Mouse (Mus musculus) heart, embryonic 12.5 days (tissue): ENCODE results near the gene Slc26a6. TPM values are rescaled to one million over a fixed set of nuclear protein-coding genes. Genes with fewer than 3 reads are reported as not detected.

ENCODE experiments used
- ATAC-seq: fragments of 200-750 bp; cut with Nextera tagmentation; 2 replicates; pipeline ENCODE4 v1.8.0; 2017; ENCODE audit warnings: moderate TSS enrichment, moderate library complexity; ENCODE audit not compliant: insufficient number of reproducible peaks, low FRiP score
- H3K27ac ChIP-seq: fragments of 300-500 bp; sonication (generic); 2 replicates; pipeline ENCODE4 v1.5.1; 2016; ENCODE audit warnings: mild to moderate bottlenecking, moderate library complexity; ENCODE audit not compliant: poor library complexity, severe bottlenecking
- H3K27me3 ChIP-seq: fragments of 300-500 bp; sonication (generic); replicated peaks from 2 replicates; pipeline ENCODE4 v1.6.1; 2016; ENCODE audit warnings: mild to moderate bottlenecking, moderate library complexity
- H3K36me3 ChIP-seq: fragments of 300-500 bp; sonication (generic); 2 replicates; pipeline ENCODE4 v1.6.1; 2016; ENCODE audit warnings: mild to moderate bottlenecking, moderate library complexity
- H3K4me1 ChIP-seq: fragments of 300-500 bp; sonication (generic); replicated peaks from 2 replicates; pipeline ENCODE4 v1.6.1; 2016; ENCODE audit warnings: mild to moderate bottlenecking
- H3K4me2 ChIP-seq: fragments of 300-500 bp; sonication (generic); 2 replicates; pipeline ENCODE4 v1.6.1; 2016; ENCODE audit warnings: mild to moderate bottlenecking, moderate library complexity
- H3K4me3 ChIP-seq: fragments of 300-500 bp; sonication (generic); 2 replicates; pipeline ENCODE4 v1.5.1; 2016; ENCODE audit warnings: mild to moderate bottlenecking
- H3K9ac ChIP-seq: fragments of 300-500 bp; sonication (generic); 2 replicates; pipeline ENCODE4 v1.6.1; 2016; ENCODE audit warnings: mild to moderate bottlenecking, moderate library complexity
- H3K9me3 ChIP-seq: fragments of 300-500 bp; sonication (generic); replicated peaks from 2 replicates; pipeline ENCODE4 v1.6.1; 2016; ENCODE audit warnings: mild to moderate bottlenecking, moderate library complexity
- WGBS: fragments of 180-500 bp; shearing (Covaris S2); methylation state at CpG from one replicate; pipeline ENCODE4 v1.1.7; 2016; 5-methylcytosine and 5-hydroxymethylcytosine counted together
- polyA plus RNA-seq: library from polyadenylated mRNA; unstranded; fragments of >200 nt; fragmentation: Nextera tagmentation; extraction: Ambion mirVana; gene quantifications from 2 replicates; pipeline ENCODE4 v1.2.1, GENCODE M21; 2016

Gene Slc26a6
- polyA plus RNA-seq, 1 experiment from 2014 or later = 6.0 TPM

DNA sequence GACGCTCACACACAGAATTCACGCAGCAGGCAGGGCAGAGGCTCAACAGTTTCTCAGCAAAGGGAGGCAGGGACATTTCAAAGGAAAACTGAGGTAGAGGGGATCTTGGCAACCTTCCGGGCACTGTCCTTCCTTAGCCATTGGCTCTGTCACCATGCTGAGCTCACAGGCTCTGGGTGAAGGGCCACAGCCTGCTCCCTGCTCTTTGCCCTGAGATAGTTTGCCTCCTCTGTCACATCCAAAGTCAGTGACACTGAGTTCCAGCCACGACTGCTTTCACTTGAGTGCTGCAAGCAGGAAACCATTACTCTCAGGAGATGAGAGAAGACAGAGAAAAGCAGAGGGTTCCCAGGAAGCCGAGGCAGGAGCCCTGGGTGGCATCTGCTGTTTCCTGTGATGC is 33.0 kb upstream of the Slc26a6 start:
- Histone ChIP-seq H3K36me3 (peaks cover 34% of the 10 kb centered on the region), H3K9ac (no peak overlapping the region), H3K9me3 (no peaks in the 10 kb centered on the region), H3K27me3 (peaks cover 37% of the 10 kb centered on the region), H3K27ac (no peak overlapping the region), H3K4me2 (no peak overlapping the region), H3K4me1 (no peaks in the 10 kb centered on the region), H3K4me3 (no peak overlapping the region)
- 60% methylated on average over 5 of the region's 5 CpGs for WGBS
- ATAC-seq = no peak

DNA sequence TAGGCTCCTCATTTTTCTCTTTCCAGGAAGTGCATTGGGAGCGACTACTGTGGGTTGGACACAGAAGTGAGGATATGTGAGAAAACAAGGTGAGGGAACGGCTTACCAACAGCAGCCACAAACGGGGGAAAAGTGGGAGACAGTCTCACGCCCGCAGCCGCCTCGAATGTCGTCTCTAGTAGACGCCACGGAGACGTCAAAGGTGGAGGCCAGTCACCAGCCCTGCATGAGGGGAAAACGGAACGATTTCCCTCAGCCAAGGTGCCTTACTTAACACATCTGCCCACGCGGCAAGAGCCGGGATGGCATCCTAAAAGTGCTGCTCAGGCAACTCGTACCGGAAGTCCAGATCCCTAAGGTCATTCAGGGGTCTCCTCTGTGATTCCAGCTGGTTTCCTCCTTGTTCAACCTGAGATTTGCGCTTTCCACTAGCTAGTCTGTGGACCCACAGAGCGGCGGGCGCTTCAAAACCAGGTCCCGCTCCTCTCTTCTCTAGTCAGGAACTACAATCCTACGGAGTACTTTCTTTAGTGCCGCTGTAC is 28.9 kb upstream of the Slc26a6 start:
- Histone ChIP-seq H3K4me1 (peaks cover 14% of the 10 kb centered on the region), H3K4me2 (no peak overlapping the region), H3K4me3 (no peak overlapping the region), H3K27me3 (peaks cover 76% of the 10 kb centered on the region), H3K36me3 (no peaks in the 10 kb centered on the region), H3K9ac (no peak overlapping the region), H3K9me3 (no peaks in the 10 kb centered on the region), H3K27ac (no peak overlapping the region)
- ATAC-seq = no peak
- WGBS = 5% methylated on average over 25 of the region's 25 CpGs

DNA sequence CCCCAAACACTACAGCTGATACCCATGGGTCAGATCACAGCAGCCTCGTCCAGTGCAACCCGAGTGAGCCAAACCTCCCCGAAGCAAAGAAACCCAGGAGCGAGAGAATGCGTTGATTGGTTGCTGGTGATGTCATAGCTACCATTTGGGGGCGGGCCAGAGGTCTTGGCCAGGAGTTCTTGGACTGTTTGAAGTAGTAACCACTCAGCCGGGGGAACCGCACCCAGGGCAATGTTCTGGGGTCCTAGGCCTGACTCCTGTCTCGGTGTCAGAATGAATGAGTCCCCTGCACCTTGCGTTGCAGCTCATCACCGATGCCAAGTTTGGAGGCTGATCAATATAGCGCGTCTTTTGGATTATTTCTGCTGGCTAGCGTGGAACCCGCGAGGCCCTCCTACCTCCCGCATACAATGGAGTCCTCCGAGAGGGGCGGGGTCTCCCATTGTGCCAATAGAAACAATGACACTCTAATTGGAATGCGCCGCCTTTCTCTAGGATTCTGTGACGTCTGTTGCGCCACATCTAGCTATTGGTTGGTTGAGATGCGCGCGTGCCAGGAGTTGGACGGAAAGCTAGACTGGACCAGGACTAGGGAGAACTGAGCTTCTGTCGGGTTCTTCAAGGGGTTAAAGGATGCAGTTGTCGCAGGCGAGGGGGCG is 28.2 kb upstream of the Slc26a6 start:
- WGBS = 1% methylated on average over 31 of the region's 31 CpGs
- peaks cover 83% of the 10 kb centered on the region for H3K27me3 ChIP-seq
- no peak overlapping the region for H3K27ac ChIP-seq
- no peak overlapping the region for H3K4me3 ChIP-seq
- ATAC-seq = no peak
- peaks cover 14% of the 10 kb centered on the region for H3K4me1 ChIP-seq
- H3K9me3 ChIP-seq = no peaks in the 10 kb centered on the region
- H3K36me3 ChIP-seq = no peaks in the 10 kb centered on the region
- H3K4me2 ChIP-seq = no peak overlapping the region
- no peak overlapping the region for H3K9ac ChIP-seq

DNA sequence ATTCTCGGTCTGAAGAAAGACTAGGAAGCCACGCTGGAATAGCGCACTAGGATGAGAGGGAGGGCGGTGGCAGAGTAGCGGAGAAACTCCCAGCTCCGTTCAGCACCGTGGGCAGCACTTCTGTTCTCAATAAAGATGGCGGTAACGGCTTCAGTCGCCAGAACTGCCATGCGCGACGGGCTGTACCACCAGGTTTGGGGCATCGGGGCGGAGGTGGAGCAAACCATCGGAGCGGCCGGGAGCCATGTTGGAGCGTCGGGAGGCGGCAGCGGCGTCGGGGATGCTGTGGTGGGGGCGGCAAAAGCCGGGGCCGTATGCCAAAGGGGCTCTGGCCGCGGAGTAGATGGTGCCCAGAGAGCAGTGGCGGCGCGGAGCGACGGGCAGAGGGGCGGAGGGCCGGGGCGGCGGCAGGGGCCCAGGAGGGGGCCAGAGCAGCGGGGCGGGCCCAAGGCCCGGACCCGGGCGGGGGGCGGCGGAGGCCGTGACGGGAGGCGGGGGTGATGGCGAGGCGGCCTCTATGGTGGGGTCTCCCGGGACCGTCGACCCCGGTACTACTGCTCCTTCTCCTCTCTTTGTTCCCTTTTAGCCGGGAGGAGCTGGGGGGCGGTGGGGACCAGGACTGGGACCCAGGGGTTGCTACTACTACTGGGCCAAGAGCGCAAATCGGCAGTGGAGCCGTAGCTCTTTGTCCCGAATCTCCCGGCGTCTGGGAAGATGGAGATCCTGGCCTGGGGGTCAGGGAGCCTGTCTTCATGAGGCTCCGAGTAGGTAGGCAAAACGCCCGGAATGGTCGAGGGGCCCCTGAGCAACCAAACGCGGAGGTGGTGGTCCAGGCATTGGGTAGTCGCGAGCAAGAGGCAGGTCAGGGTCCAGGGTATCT is 27.0 kb upstream of the Slc26a6 start, which contains the start of gene Celsr3:
Celsr3 (plus strand) TSS at position 501 of the 880 bp plus-strand sequence.
- peak; percentile 22 for ATAC-seq
- Histone ChIP-seq H3K4me3 (peak within 1 kb of the TSS; percentile 46), H3K9ac (no peak within 1 kb of the TSS), H3K27ac (no peak within 1 kb of the TSS), H3K36me3 (no peaks in the 10 kb centered on the region), H3K9me3 (no peaks in the 10 kb centered on the region), H3K27me3 (peaks cover 83% of the 10 kb centered on the region), H3K4me2 (peak within 1 kb of the TSS; percentile 83), H3K4me1 (peaks cover 14% of the 10 kb centered on the region)
- 2% methylated on average over 64 of the region's 70 CpGs for WGBS

DNA sequence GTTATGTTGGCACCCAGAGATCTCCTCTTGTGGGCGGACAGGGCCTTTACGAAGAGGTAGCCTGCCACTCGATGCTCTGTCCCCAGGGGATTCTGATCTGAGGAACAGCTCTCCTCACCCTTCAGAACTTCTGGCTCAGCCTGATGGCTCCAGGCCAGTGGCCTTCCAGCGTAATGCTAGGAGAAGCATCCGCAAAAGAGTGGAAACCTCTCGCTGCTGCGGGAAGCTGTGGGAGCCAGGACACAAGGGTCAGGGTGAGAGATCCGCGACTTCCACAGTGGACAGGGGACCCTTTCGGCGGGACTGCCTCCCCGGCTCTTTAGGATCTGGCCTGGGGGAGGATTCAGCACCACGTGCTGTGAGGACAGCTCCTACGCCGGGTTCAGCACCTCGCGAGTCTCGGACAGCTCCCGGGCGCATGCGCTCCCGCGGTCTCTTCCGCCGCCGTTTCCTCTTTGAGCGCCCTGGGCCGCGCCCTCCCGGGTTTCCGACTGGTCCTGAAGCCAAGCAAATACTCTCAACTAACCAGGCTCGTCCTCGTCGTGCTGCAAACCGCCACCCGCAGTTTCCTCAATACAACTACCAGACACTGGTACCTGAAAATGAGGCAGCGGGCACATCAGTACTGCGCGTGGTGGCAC is 26.3 kb upstream of the Slc26a6 start:
- 4% methylated on average over 39 of the region's 39 CpGs for WGBS
- Histone ChIP-seq H3K4me3 (peak overlapping the region; percentile 40), H3K4me1 (peaks cover 20% of the 10 kb centered on the region), H3K9ac (no peak overlapping the region), H3K27me3 (peaks cover 88% of the 10 kb centered on the region), H3K4me2 (peak overlapping the region; percentile 83), H3K9me3 (no peaks in the 10 kb centered on the region), H3K36me3 (no peaks in the 10 kb centered on the region), H3K27ac (no peak overlapping the region)
- ATAC-seq = peak; percentile 47; the same call in 1 of the 2 replicates

DNA sequence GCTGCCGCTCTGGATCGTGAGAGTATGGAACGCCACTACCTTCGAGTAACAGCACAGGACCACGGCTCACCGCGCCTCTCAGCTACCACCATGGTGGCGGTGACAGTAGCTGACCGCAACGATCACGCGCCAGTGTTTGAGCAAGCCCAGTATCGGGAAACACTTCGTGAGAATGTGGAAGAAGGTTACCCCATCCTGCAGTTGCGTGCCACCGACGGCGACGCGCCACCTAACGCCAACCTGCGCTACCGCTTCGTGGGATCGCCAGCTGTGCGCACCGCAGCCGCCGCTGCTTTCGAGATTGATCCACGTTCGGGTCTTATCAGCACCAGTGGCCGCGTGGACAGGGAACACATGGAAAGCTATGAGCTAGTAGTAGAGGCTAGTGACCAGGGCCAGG is 25.6 kb upstream of the Slc26a6 start:
- Histone ChIP-seq H3K9me3 (no peaks in the 10 kb centered on the region), H3K9ac (no peak overlapping the region), H3K27ac (no peak overlapping the region), H3K4me3 (peak overlapping the region; percentile 40), H3K36me3 (no peaks in the 10 kb centered on the region), H3K27me3 (peaks cover 92% of the 10 kb centered on the region), H3K4me1 (peaks cover 23% of the 10 kb centered on the region), H3K4me2 (peak overlapping the region; percentile 83)
- WGBS = 6% methylated on average over 34 of the region's 34 CpGs
- no peak for ATAC-seq

DNA sequence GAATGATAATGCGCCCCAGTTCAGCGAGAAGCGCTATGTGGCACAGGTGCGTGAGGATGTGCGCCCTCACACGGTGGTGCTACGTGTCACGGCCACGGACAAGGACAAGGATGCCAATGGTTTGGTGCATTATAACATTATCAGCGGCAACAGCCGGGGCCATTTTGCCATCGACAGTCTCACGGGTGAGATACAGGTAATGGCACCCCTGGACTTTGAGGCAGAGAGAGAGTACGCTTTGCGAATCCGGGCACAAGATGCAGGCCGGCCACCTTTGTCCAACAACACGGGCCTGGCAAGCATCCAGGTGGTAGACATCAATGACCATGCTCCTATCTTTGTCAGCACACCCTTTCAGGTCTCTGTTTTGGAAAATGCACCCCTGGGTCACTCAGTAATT is 25.2 kb upstream of the Slc26a6 start:
- H3K4me1 ChIP-seq = peaks cover 27% of the 10 kb centered on the region
- H3K36me3 ChIP-seq = no peaks in the 10 kb centered on the region
- no peak for ATAC-seq
- 59% methylated on average over 18 of the region's 18 CpGs for WGBS
- no peak overlapping the region for H3K27ac ChIP-seq
- no peak overlapping the region for H3K9ac ChIP-seq
- H3K27me3 ChIP-seq = peaks cover 93% of the 10 kb centered on the region
- H3K4me3 ChIP-seq = 0 out of 2 replicates have a peak overlapping the region, but pooled peaks have one; percentile 40
- peak overlapping the region; percentile 83; the same call in 1 of the 2 replicates for H3K4me2 ChIP-seq
- H3K9me3 ChIP-seq = no peaks in the 10 kb centered on the region

DNA sequence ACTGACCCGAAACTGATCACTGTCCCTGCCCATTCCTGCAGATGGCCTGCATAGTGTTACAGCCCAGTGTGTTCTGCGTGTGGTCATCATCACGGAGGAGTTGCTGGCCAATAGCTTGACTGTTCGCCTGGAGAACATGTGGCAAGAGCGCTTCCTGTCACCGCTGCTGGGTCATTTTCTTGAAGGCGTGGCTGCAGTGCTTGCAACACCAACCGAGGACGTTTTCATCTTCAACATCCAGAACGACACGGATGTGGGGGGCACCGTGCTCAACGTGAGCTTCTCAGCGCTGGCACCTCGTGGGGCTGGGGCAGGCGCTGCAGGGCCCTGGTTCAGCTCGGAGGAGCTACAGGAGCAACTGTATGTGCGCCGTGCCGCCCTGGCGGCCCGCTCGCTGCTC is 21.4 kb upstream of the Slc26a6 start:
- Histone ChIP-seq H3K9ac (peak overlapping the region; percentile 39; the same call in 1 of the 2 replicates), H3K4me2 (peak overlapping the region; percentile 96), H3K27ac (no peak overlapping the region), H3K36me3 (no peaks in the 10 kb centered on the region), H3K27me3 (peaks cover 79% of the 10 kb centered on the region), H3K9me3 (no peaks in the 10 kb centered on the region), H3K4me3 (peak overlapping the region; percentile 55), H3K4me1 (peaks cover 22% of the 10 kb centered on the region)
- WGBS = 8% methylated on average over 23 of the region's 23 CpGs
- ATAC-seq = no peak

DNA sequence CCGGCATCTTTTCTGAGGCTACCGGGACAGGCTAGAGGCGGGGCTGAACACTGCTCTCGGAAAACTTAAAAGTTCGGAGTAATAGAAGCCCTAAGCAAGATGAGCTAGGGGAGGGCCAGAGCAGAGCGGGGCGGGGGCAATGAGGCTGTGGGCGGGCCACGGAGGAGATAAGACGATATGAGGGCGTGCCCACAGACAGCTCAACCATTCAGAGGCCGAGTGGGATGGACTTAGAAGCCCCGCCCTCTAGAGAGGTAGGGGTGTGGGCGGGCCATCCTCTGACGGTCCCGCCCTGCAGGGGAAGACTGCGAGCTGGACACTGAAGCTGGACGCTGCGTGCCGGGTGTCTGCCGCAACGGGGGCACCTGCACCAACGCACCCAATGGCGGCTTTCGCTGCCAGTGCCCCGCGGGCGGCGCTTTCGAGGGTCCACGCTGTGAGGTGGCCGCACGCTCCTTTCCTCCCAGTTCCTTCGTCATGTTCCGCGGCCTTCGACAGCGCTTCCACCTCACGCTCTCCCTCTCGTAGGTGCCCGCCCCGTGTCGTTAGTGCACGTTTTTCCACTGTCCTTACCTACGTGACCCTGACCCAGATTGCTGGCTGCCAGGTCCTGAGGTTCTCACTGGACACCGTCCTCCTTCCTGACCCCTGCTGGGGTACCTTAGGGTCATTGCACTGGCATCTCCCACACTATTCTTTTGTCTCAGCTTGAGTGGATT is 20.5 kb upstream of the Slc26a6 start:
- peak overlapping the region; percentile 55 for H3K4me3 ChIP-seq
- peak overlapping the region; percentile 39; the same call in 1 of the 2 replicates for H3K9ac ChIP-seq
- peak; percentile 97 for ATAC-seq
- H3K27me3 ChIP-seq = peaks cover 75% of the 10 kb centered on the region
- 5% methylated on average over 46 of the region's 46 CpGs for WGBS
- peak overlapping the region; percentile 96 for H3K4me2 ChIP-seq
- no peak overlapping the region for H3K27ac ChIP-seq
- no peaks in the 10 kb centered on the region for H3K9me3 ChIP-seq
- H3K36me3 ChIP-seq = no peaks in the 10 kb centered on the region
- peaks cover 17% of the 10 kb centered on the region for H3K4me1 ChIP-seq

DNA sequence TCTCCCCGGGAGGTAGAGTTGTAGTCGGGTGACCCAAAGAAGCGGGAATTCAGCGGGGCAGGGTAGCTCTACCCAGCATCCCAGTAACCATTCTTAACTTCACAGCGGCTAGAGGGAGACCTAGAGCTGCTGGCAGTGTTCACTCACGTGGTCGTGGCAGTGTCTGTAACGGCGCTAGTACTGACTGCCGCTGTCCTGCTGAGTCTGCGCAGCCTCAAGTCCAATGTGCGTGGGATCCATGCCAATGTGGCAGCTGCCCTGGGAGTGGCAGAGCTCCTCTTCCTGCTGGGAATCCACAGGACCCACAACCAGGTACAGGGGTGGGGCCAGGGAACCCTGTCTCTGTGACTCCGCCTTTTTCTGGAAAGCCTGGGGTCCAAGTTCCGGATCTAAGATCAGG is 10.1 kb upstream of the Slc26a6 start:
- no peak overlapping the region for H3K27ac ChIP-seq
- no peaks in the 10 kb centered on the region for H3K36me3 ChIP-seq
- H3K9ac ChIP-seq = 0 out of 2 replicates have a peak overlapping the region, but pooled peaks have one; percentile 35
- H3K4me1 ChIP-seq = peaks cover 7% of the 10 kb centered on the region; the same call in 1 of the 2 replicates
- H3K4me2 ChIP-seq = peak overlapping the region; percentile 49
- peak; percentile 29; the same call in 1 of the 2 replicates for ATAC-seq
- 0 out of 2 replicates have a peak overlapping the region, but pooled peaks have one; percentile 9 for H3K4me3 ChIP-seq
- 10% methylated on average over 14 of the region's 14 CpGs for WGBS
- peaks cover 67% of the 10 kb centered on the region for H3K27me3 ChIP-seq
- H3K9me3 ChIP-seq = no peaks in the 10 kb centered on the region
